Mouse (Mus musculus) thymus, adult 2 months (tissue): ENCODE data around the gene Samd8. TPM values are rescaled to one million over a fixed set of nuclear protein-coding genes. Genes with fewer than 3 reads are reported as not detected.

Experiments used
- DNase-seq: peaks from one replicate; pipeline ENCODE4 v3.0.0; 2021
- H3K27ac ChIP-seq: fragments of 200-500 bp; 2 replicates; pipeline ENCODE4 v1.5.1; 2012; ENCODE audit warnings: low read length, control low read depth; ENCODE audit not compliant: control insufficient read depth, insufficient read depth
- H3K27me3 ChIP-seq: fragments of 200-500 bp; 2 replicates; pipeline ENCODE4 v1.6.1; 2012; ENCODE audit warnings: mild to moderate bottlenecking, low read length, moderate library complexity, mixed read lengths; ENCODE audit not compliant: control insufficient read depth, insufficient read depth
- H3K36me3 ChIP-seq: fragments of 200-500 bp; 2 replicates; pipeline ENCODE4 v1.6.1; 2012; ENCODE audit warnings: mild to moderate bottlenecking, low read length, moderate library complexity; ENCODE audit not compliant: control insufficient read depth, insufficient read depth
- H3K4me1 ChIP-seq: fragments of 200-500 bp; replicated peaks from 2 replicates; pipeline ENCODE4 v1.6.1; 2012; ENCODE audit warnings: low read length; ENCODE audit not compliant: control insufficient read depth, insufficient read depth
- H3K4me3 ChIP-seq: fragments of 200-500 bp; 2 replicates; pipeline ENCODE4 v1.5.1; 2012; ENCODE audit warnings: mild to moderate bottlenecking, low read length, control low read depth, moderate library complexity; ENCODE audit not compliant: control insufficient read depth, insufficient read depth
- CTCF ChIP-seq: fragments of 200-500 bp; IDR thresholded peaks from 2 replicates; pipeline ENCODE4 v1.5.1; 2012; ENCODE audit warnings: mild to moderate bottlenecking, control low read depth, low read length, moderate library complexity, borderline replicate concordance; ENCODE audit not compliant: control insufficient read depth, poor library complexity, insufficient read depth; ENCODE audit errors: extremely low read depth
- POLR2A ChIP-seq: fragments of 200-500 bp; IDR thresholded peaks from 2 replicates; pipeline ENCODE4 v1.6.1; 2012; ENCODE audit warnings: mild to moderate bottlenecking, low read length, control low read depth, moderate library complexity; ENCODE audit not compliant: control insufficient read depth, poor library complexity, insufficient read depth; ENCODE audit errors: extremely low read depth
- WGBS: fragments of 180-500 bp; shearing (Covaris S2); methylation state at CpG from one replicate; pipeline ENCODE4 v1.1.7; 2018; 5-methylcytosine and 5-hydroxymethylcytosine counted together
- polyA plus RNA-seq: library from polyadenylated mRNA; depleted of rRNA; stranded (reverse); fragments of >200 nt; gene quantifications from 2 replicates; pipeline ENCODE4 v1.2.3, GENCODE M21; 2012; rRNA removed

Samd8 gene
- polyA plus RNA-seq = 12.1 and 13.3 TPM in 2 replicates

- Histone ChIP-seq H3K27ac (peak within 1 kb of the TSS; percentile 32; the same call in 1 of the 2 replicates), H3K4me3 (peak within 1 kb of the TSS; percentile 95), H3K4me1 (peaks cover 3% of the 10 kb centered on the region; the same call in 1 of the 2 replicates), H3K27me3 (no peaks in the 10 kb centered on the region), H3K36me3 (no peaks in the 10 kb centered on the region)
- WGBS = 6% methylated on average over 52 of the region's 52 CpGs
- TF ChIP-seq CTCF (no peak), POLR2A (0 out of 2 replicates have a peak, but pooled peaks have one; percentile 54)
- peak; percentile 74 for DNase-seq
Observed at GRCm38 (mm10) chr14:21750008-21750880, at the start of gene Samd8. Samd8 (plus strand) TSS chr14:21750531.

GRCm38 (mm10) chr14:21702691-21703090, 47.6 kb upstream of the Samd8 start:
- no peak overlapping the region for H3K4me3 ChIP-seq

GRCm38 (mm10) chr14:21703255-21703654, 47.1 kb upstream of the Samd8 start:
- H3K36me3 ChIP-seq = no peaks in the 10 kb centered on the region
- H3K27ac ChIP-seq = no peak overlapping the region
- no peaks in the 10 kb centered on the region for H3K27me3 ChIP-seq
- H3K4me1 ChIP-seq = no peaks in the 10 kb centered on the region
- 36% methylated on average over 5 of the region's 5 CpGs for WGBS
- TF ChIP-seq POLR2A = no peak
- no peak for TF ChIP-seq CTCF
- no peak for DNase-seq
- no peak overlapping the region for H3K4me3 ChIP-seq

More at GRCm38 (mm10) chr14:21702691-21703090, 47.6 kb upstream of the Samd8 start:
- Histone ChIP-seq H3K36me3 (no peaks in the 10 kb centered on the region), H3K27ac (no peak overlapping the region), H3K4me1 (no peaks in the 10 kb centered on the region), H3K27me3 (no peaks in the 10 kb centered on the region)
- no peak for DNase-seq
- TF ChIP-seq CTCF (no peak), POLR2A (no peak)
- 98% methylated on average over 8 of the region's 8 CpGs for WGBS

- DNase-seq = no peak
- Histone ChIP-seq H3K27ac (no peak overlapping the region), H3K4me3 (no peak overlapping the region), H3K27me3 (no peaks in the 10 kb centered on the region), H3K4me1 (no peaks in the 10 kb centered on the region), H3K36me3 (no peaks in the 10 kb centered on the region)
- 81% methylated on average over 2 of the region's 2 CpGs for WGBS
- TF ChIP-seq POLR2A (no peak), CTCF (no peak)
Observed at GRCm38 (mm10) chr14:21705462-21705861, 44.9 kb upstream of the Samd8 start.

- H3K4me3 ChIP-seq = no peak overlapping the region
- H3K27me3 ChIP-seq = no peaks in the 10 kb centered on the region
- DNase-seq = no peak
- H3K4me1 ChIP-seq = no peaks in the 10 kb centered on the region
- 20% methylated on average over 12 of the region's 12 CpGs for WGBS
- H3K27ac ChIP-seq = no peak overlapping the region
- H3K36me3 ChIP-seq = no peaks in the 10 kb centered on the region
- TF ChIP-seq POLR2A (no peak), CTCF (no peak)
Observed at GRCm38 (mm10) chr14:21706759-21707571, 43.4 kb upstream of the Samd8 start.

- no peak for DNase-seq
- no peak overlapping the region for H3K27ac ChIP-seq
Observed at GRCm38 (mm10) chr14:21709545-21709944, 40.8 kb upstream of the Samd8 start.

More at GRCm38 (mm10) chr14:21709545-21709944, 40.8 kb upstream of the Samd8 start:
- Histone ChIP-seq H3K4me3 (no peak overlapping the region), H3K4me1 (no peaks in the 10 kb centered on the region), H3K36me3 (no peaks in the 10 kb centered on the region), H3K27me3 (no peaks in the 10 kb centered on the region)
- TF ChIP-seq CTCF = no peak
- TF ChIP-seq POLR2A = no peak
- WGBS = 95% methylated on average over 2 of the region's 2 CpGs
